Mouse (Mus musculus): Measurements from ENCODE around the gene Jade1. TPM values are rescaled to one million over a fixed set of nuclear protein-coding genes. Genes with fewer than 3 reads are reported as not detected.

Jade1 gene
- total and polyA plus RNA-seq, 3 experiments, result 9.6 to 11.0 (median 10.7) TPM

DNA sequence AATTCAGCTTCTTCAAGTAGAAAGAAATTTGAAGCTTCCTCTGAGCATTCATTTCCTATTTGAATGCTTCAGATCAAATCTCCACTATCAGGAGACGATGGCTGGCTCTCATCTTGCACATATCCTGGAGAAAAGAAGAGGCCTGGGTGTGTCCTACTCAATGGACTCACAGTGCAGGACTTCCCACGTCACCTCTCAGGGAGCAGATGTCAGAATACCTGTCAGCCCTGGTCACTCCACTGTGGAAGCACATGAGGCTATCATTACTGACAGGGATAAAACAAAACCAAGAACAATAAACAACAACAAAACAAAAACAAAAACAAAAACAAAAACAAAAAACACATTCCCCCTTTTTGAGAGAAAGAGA, 32.5 kb upstream of the Jade1 start:
- in situ Hi-C loops (cut with MboI; ENCODE audit: low pct_ligation_motif_present, low pct_unique_long_range_greater_than_20kb, low sequenced_read_pairs) (no loop called here), dilution Hi-C loops (cut with MboI; ENCODE audit: extremely low pct_ligation_motif_present, extremely low pct_unique_long_range_greater_than_20kb, low sequenced_read_pairs) (no loop called here)
- no peaks in the 10 kb centered on the region for H3K27me3 ChIP-seq (replicated peaks)
- H3K4me1 ChIP-seq (ENCODE audit: control insufficient read depth in 1 of 2, insufficient read depth in 2 of 2), result peaks cover 0 to 8% of the 10 kb centered on the region in 2 experiments; a peak in 1 of 4 replicates
- no peak for DNase-seq (ENCODE audit: extremely low read depth)
- no peaks in the 10 kb centered on the region for H3K36me3 ChIP-seq (replicated peaks in 1 of 2; ENCODE audit: control insufficient read depth in 1 of 2, insufficient read depth in 1 of 2, low read length in 1 of 2)
- H3K9me3 ChIP-seq (replicated peaks; ENCODE audit: low read length), result no peaks in the 10 kb centered on the region
- TF ChIP-seq TCF12 (IDR thresholded peaks at IDR 0.05; ENCODE audit: low read depth, low read length), result no peak
- H3K4me2 ChIP-seq (ENCODE audit: insufficient read depth, low read depth, poor library complexity, severe bottlenecking), result no peak overlapping the region
- no peak overlapping the region for H3K9ac ChIP-seq (ENCODE audit: insufficient read depth, low read depth)
- H3K27ac ChIP-seq (ENCODE audit: insufficient read depth, low read depth), result no peak overlapping the region
- H3K4me3 ChIP-seq (replicated peaks in 1 of 3; ENCODE audit: low read depth in 2 of 3, low read length in 2 of 3, poor library complexity in 1 of 3), result no peak overlapping the region
- H3K79me2 ChIP-seq (replicated peaks; ENCODE audit: control insufficient read depth, extremely low read depth, insufficient read depth, poor library complexity, severe bottlenecking), result no peaks in the 10 kb centered on the region

DNA sequence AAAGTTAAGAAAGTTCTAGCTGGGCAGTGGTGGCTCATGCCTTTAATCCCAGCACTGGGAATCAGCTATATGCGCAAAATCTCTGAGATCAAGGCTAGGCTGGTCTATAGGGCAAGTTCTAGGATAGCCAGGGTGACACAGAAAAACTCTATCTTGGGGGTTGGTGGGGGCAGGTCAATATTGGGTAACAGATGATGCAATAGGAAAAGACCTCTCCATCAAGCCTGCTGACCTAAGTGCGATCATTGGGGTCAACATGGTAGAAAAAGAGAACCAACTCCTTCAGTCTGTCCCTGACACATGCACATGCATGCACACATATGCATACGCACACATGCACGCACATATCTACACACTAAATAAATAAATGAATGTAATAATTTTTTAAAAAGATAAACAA, 32.1 kb upstream of the Jade1 start:
- DNase-seq (ENCODE audit: extremely low read depth), result no peak
- no peak for TF ChIP-seq MAZ (IDR thresholded peaks at IDR 0.05; ENCODE audit: low read depth, low read length)
- no peak for TF ChIP-seq UBTF (IDR thresholded peaks at IDR 0.05; ENCODE audit: low read depth, low read length)
- no peak for TF ChIP-seq NELFE (IDR thresholded peaks at IDR 0.05; ENCODE audit: low read depth, low read length)
- no peak for TF ChIP-seq EP300 (IDR thresholded peaks at IDR 0.05; ENCODE audit: low read length)
- in situ Hi-C loops (cut with MboI; ENCODE audit: low pct_ligation_motif_present, low pct_unique_long_range_greater_than_20kb, low sequenced_read_pairs), result no loop called here
- H3K79me2 ChIP-seq (replicated peaks; ENCODE audit: control insufficient read depth, extremely low read depth, insufficient read depth, poor library complexity, severe bottlenecking), result no peaks in the 10 kb centered on the region
- no peaks in the 10 kb centered on the region for H3K36me3 ChIP-seq (replicated peaks in 1 of 2; ENCODE audit: control insufficient read depth in 1 of 2, insufficient read depth in 1 of 2, low read length in 1 of 2)
- no peak overlapping the region for H3K4me2 ChIP-seq (ENCODE audit: insufficient read depth, low read depth, poor library complexity, severe bottlenecking)
- no peaks in the 10 kb centered on the region for H3K9me3 ChIP-seq (replicated peaks; ENCODE audit: low read length)
- H3K4me3 ChIP-seq (replicated peaks in 1 of 3; ENCODE audit: low read depth in 2 of 3, low read length in 2 of 3, poor library complexity in 1 of 3), result no peak overlapping the region
- H3K9ac ChIP-seq (ENCODE audit: insufficient read depth, low read depth), result no peak overlapping the region
- peaks cover 0 to 8% of the 10 kb centered on the region in 2 experiments; a peak in 1 of 4 replicates for H3K4me1 ChIP-seq (ENCODE audit: control insufficient read depth in 1 of 2, insufficient read depth in 2 of 2)
- H3K27ac ChIP-seq (ENCODE audit: insufficient read depth, low read depth), result no peak overlapping the region
- H3K27me3 ChIP-seq (replicated peaks), result no peaks in the 10 kb centered on the region
- dilution Hi-C loops (cut with MboI; ENCODE audit: extremely low pct_ligation_motif_present, extremely low pct_unique_long_range_greater_than_20kb, low sequenced_read_pairs), result no loop called here

DNA sequence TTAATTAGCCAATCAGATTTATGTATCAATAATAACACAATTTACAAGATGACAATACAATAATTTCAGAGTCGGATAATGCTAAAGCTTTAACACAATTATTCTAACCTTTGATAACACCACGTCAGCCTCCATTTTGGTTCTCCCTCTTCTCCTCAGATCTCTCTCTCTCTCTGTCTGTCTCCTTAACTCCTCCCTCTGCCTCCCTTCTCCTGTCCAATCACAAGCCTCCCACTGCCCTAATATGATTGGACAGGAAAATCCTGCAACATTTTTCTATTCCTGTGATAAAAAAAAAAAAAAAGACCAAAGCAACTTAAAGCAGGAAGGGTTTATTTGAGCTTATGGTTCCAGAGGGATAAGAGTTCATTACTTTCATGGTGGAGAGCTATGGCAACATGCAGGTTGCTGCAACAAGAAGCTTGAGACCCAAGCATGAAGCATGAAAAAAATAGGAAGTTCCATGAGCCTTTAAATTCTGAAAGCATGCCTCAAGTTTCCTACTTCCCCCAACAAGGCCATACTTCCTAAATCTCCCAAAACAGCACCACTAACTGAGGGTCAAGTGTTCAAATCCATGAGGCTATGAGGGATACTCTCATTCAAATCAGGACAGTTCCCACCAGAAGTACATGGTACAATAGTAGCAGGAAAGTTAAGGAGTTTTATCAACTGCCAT, 27.1 kb upstream of the Jade1 start:
- Histone ChIP-seq H3K9ac (ENCODE audit: insufficient read depth, low read depth) (no peak overlapping the region), H3K4me2 (ENCODE audit: insufficient read depth, low read depth, poor library complexity, severe bottlenecking) (no peak overlapping the region), H3K4me1 (ENCODE audit: control insufficient read depth in 1 of 2, insufficient read depth in 2 of 2) (peaks cover 0 to 4% of the 10 kb centered on the region in 2 experiments; a peak in 1 of 4 replicates), H3K4me3 (replicated peaks in 1 of 3; ENCODE audit: low read depth in 2 of 3, low read length in 2 of 3, poor library complexity in 1 of 3) (no peak overlapping the region), H3K36me3 (replicated peaks in 1 of 2; ENCODE audit: control insufficient read depth in 1 of 2, insufficient read depth in 1 of 2, low read length in 1 of 2) (no peaks in the 10 kb centered on the region), H3K9me3 (replicated peaks; ENCODE audit: low read length) (no peaks in the 10 kb centered on the region), H3K79me2 (replicated peaks; ENCODE audit: control insufficient read depth, extremely low read depth, insufficient read depth, poor library complexity, severe bottlenecking) (no peaks in the 10 kb centered on the region), H3K27ac (ENCODE audit: insufficient read depth, low read depth) (no peak overlapping the region), H3K27me3 (replicated peaks) (no peaks in the 10 kb centered on the region)
- TF ChIP-seq NRF1 (IDR thresholded peaks at IDR 0.05; ENCODE audit: low read depth, low read length) (no peak), UBTF (IDR thresholded peaks at IDR 0.05; ENCODE audit: low read depth, low read length) (no peak), MXI1 (IDR thresholded peaks at IDR 0.05; ENCODE audit: low read depth, low read length) (no peak), NELFE (IDR thresholded peaks at IDR 0.05; ENCODE audit: low read depth, low read length) (no peak), ZKSCAN1 (IDR thresholded peaks at IDR 0.05; ENCODE audit: borderline replicate concordance, low read depth, low read length) (no peak), CHD1 (IDR thresholded peaks at IDR 0.05; ENCODE audit: low read depth, low read length) (no peak), USF1 (IDR thresholded peaks at IDR 0.05; ENCODE audit: low read depth, low read length) (no peak), ZNF384 (IDR thresholded peaks at IDR 0.05; ENCODE audit: low read depth, low read length) (no peak), USF2 (conservative IDR thresholded peaks at IDR 0.05; ENCODE audit: low read depth, low read length) (no peak)
- dilution Hi-C loops (cut with MboI; ENCODE audit: extremely low pct_ligation_motif_present, extremely low pct_unique_long_range_greater_than_20kb, low sequenced_read_pairs), result no loop called here
- no peak for DNase-seq (ENCODE audit: extremely low read depth)
- in situ Hi-C loops (cut with MboI; ENCODE audit: low pct_ligation_motif_present, low pct_unique_long_range_greater_than_20kb, low sequenced_read_pairs), result no loop called here
